Mouse (Mus musculus) heart, adult 8-10 months (tissue): ENCODE data around the gene Nrg4. TPM values are rescaled to one million over a fixed set of nuclear protein-coding genes. Genes with fewer than 3 reads are reported as not detected.

Experiments
- DNase-seq: peaks from one replicate; pipeline ENCODE4 v3.0.0; 2022; ENCODE audit warnings: low spot score
- total RNA-seq, 4 experiments: library from RNA; stranded (reverse); gene quantifications; 2 replicates each; pipeline ENCODE4 v1.2.4; 2022

Gene Nrg4
- total RNA-seq, 4 experiments from 2014 or later, result 2.1 to 3.8 (median 2.4) TPM

- DNase-seq, result no peak
Measured at GRCm38 (mm10) chr9:55322641-55323040, 4.0 kb downstream of the Nrg4 start.

GRCm38 (mm10) chr9:55313619-55314261 is 12.9 kb downstream of the Nrg4 start:
- DNase-seq, result no peak

- DNase-seq, result peak; percentile 82
Measured at GRCm38 (mm10) chr9:55311560-55311959, 15.1 kb downstream of the Nrg4 start.

- DNase-seq, result no peak
Measured at GRCm38 (mm10) chr9:55308455-55308854, 18.2 kb downstream of the Nrg4 start.

- DNase-seq, result no peak
Measured at GRCm38 (mm10) chr9:55307557-55307956, 19.1 kb downstream of the Nrg4 start.

DNA sequence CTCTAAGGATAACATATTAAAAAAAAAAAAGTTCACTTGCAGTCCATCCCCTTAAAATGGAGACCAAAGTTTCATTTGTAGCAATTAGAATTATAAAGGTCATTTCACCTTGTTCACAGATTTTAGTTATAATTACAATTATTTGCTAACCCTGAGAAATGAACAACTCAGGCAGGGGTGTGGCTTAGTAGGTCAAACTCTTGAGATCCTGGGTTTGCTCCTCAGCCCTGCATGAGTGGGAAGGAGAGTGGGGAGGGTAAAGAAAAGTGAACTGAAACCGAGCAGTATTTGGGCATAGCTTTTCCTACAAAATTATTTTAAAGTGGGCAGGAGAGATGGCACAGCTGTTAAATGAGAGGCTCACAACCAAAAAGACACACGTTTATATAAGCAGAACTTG is 19.6 kb downstream of the Nrg4 start:
- no peak for DNase-seq

DNA sequence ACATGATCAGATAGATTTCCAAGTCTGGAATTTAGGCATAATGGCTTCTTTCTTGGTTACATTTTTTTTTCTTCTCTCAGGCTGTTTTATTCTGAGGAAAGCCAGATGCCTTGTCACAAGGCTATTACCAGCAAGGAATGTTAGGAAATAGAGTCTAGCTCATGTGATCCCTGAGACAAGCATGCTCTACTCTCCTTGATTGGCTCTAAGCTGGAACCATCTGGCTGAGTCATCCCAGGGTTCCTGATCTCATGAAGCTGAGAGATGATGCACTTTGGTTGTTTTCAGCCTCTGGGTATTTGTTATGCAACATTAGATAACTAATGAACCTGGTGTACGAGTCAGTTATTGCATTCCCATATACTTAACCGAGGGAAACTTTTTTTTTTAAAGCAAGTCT is 30.4 kb downstream of the Nrg4 start:
- DNase-seq, result no peak

- no peak for DNase-seq
Measured at GRCm38 (mm10) chr9:55291966-55292365, 34.7 kb downstream of the Nrg4 start.

DNA sequence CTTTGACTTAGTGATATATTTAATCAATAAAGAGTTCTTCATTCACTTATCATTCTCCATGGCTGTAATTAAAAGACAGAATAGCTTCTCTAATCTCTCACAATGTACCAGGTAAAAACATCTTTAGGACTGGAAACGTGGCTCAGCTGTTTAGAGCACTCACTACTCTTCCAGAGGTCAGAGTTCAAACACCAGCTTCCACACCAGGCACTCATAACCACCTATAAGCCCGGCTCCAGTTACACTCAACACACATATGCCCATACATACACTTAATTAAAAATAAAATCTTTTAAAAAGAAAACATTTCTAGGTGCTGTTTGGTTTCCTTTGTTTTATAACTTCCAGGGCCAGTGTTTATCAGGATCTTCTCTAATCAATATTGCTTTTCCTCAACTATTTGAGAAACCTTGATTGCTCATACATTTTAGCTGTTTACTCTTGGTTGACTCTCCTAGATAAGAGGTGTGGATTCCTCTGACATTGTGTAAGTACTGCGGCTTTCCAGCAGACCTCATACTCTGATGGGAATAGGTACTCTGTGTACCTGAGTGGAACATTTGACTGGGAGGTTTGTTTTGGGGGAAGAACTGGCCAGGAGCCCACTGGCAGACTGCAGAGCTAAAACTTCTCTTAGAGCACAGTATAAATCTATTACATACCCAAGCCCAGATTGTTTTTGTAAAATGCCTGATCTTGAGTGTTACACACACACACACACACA is 37.0 kb downstream of the Nrg4 start:
- DNase-seq, result no peak

GRCm38 (mm10) chr9:55285197-55285596 is 41.4 kb downstream of the Nrg4 start:
- DNase-seq, result no peak

DNA sequence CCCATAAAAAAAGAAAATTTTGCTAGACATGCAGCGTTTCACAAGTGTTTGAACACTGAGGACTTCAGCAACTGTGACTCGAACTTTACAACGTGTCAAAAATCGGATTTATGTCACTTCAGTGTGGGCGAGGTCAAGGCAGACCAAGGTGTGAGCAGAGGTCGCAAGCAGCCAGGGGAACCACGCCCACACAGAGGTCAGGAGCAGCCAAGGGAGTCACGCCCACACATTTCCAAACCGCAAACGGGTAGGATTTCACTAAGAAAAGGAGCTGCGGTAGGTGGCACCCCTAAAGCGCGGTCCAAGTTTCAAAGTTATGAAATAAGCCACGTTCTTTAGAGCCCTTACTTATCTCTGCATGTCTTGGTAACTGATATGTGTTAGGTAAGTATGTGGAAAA is 43.1 kb downstream of the Nrg4 start:
- DNase-seq, result no peak

GRCm38 (mm10) chr9:55279114-55279825 is 47.4 kb downstream of the Nrg4 start:
- DNase-seq, result no peak

DNA sequence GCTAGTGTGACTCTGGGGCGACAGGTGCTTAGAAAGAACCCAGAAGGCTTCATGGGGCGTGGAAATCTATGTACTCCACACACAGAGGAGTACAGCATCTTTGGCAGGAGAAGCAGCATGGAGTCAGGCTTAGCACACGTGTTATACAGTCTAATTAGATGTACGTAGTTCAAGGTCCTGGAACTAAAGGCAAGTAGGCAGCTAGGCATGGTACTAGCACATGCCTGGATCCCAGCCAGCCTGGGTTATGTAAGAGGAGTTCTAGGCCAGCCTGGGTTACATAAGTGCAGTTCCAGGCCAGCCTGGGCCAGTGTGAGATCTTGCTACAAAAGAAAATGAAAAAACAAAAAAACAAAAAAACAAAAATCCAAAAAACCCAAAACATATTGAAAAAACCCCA is 49.1 kb downstream of the Nrg4 start:
- DNase-seq, result no peak

DNA sequence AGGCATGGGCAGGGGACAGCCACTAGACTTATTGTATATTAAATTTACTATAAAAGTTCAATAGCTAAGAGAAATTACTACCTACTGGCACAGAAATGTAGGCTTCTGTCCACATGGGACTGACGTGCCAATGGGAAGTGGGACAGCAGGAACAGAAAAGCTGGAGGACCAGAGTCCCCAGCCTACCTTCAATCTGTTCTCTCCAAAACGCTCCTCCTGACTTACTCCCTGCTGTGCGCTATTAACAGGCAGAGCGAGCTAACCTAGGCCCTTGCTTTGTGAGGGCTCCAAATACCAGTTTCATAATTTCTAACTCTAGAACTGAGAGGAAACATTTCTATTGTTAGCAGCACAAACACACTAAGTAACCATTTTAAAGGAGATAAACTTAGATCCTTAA is 52.7 kb downstream of the Nrg4 start:
- no peak for DNase-seq

GRCm38 (mm10) chr9:55271960-55272560 is 54.6 kb downstream of the Nrg4 start:
- no peak for DNase-seq

DNA sequence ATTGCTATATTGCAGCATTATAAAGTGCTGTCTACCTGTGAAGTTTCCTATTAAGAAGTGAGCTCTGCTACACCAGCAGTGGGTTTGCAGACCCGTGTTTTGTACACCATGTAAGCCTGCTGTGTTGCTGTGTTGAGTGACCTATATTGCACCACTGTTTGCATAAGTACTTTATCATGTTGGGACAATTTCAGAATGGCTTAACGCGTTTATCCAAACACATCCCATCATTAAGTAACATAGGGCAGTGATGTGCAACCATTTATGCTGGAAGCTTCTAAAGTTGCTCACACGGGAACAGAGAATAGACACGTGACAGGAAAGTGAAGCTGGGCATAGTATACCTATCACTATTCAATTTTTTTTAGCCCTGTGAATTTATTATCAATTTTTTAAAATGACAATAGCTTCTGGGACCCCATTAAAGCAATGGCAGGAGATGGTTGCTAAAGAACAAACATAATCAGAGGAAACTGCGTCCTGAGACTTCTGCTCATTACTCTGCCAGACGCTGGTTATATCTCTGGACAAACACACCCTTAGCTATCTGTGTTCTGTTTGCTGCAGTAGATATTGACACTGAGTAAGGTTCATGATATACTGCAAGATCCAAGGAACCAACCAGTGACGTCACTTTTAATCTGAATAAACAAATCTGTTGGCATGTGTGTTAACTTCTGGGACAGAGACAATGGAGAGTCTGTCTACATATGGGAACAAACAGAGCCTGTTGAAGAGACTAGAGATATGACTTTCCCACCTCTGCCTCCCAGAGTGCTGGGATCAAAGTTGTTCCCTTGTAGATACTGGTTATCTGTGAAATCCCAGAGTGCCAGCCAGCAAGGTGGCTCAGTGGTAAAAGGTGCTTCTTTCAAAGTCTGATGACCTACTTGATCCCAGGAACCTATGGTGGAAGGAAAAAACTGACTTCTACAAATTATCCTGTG is 62.0 kb downstream of the Nrg4 start:
- no peak for DNase-seq

GRCm38 (mm10) chr9:55259741-55260140 is 66.9 kb downstream of the Nrg4 start:
- DNase-seq, result peak; percentile 50

DNA sequence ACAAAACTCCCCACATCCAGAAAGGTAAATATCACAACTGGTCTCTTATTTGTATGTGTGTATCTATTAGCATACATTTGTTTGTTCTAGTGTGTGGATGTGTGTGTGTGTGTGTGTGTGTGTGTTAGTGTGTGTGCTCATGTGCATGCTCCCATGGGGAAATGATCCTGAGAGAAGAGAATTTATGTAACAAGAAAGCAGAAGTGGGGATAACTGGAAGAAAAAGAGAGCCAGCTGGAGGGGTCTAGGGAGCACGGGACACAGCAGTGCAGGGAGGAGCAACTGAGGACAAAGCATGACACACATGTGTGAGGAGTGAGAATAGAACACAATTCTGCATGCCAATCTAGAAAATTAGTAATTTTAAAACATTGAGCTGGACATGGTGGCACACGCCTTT is 69.5 kb downstream of the Nrg4 start:
- DNase-seq, result no peak

DNA sequence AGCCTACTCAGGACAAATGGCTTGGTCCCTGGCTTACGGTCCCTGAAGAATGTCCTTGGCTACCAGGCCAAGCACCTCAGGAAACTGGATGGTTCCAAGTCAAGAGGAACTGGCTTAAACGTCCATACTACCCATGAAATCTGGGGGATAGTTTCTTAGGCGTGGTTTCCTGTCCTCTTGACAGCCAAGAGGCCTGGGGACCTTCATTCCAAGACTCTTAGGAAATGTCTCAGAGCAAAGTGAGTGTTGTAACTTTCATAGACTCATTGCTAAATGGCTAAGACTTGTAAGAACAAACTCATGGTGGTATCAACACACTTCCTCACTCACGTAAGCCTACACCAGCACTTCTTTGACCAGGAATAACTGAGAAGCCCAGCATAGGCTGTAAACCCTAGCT is 71.0 kb downstream of the Nrg4 start:
- peak; percentile 68 for DNase-seq

- DNase-seq, result peak; percentile 40
Measured at GRCm38 (mm10) chr9:55255056-55255455, 71.6 kb downstream of the Nrg4 start.

DNA sequence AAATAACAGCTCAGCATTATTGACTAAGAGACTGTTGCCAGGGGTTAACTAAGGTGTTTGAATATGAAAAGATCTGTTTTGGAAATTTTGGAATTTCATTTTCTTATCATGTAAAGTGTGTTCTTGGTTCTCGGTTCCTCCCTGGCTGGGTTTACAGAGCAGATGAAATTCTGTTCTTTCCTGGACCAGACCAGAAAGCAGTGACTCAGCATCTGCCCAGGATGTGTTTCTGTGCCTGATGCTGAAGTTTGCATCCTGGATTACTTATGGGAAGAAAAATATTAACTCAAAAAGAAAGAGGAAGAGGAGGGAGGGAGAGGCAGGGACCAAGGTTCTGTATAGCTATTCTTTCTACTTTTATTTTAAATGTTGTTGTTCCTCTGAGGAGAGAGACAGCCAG is 72.8 kb downstream of the Nrg4 start:
- DNase-seq, result peak; percentile 44
